Mouse (Mus musculus) NIH3T3 (cell line): Measurements from ENCODE around the gene Lman1l.

Experiments
- DNase-seq: peaks from one replicate; pipeline ENCODE4 v3.0.0-alpha.2; 2012; ENCODE audit warnings: low read depth

The Lman1l gene

GRCm38 (mm10) chr9:57577144-57577849 lies 43.3 kb downstream of the Lman1l start:
- no peak for DNase-seq

- DNase-seq = no peak
Observed at GRCm38 (mm10) chr9:57575577-57575976, 45.0 kb downstream of the Lman1l start.

- no peak for DNase-seq
Observed at GRCm38 (mm10) chr9:57574397-57574796, 46.2 kb downstream of the Lman1l start.

GRCm38 (mm10) chr9:57568500-57568899 lies 52.1 kb downstream of the Lman1l start:
- DNase-seq = no peak

GRCm38 (mm10) chr9:57566846-57567245 lies 53.7 kb downstream of the Lman1l start:
- DNase-seq = no peak

GRCm38 (mm10) chr9:57565741-57566221 lies 54.8 kb downstream of the Lman1l start:
- peak; percentile 40 for DNase-seq

GRCm38 (mm10) chr9:57564609-57565008 lies 56.0 kb downstream of the Lman1l start:
- DNase-seq = no peak

- DNase-seq = peak; percentile 49
Observed at GRCm38 (mm10) chr9:57562896-57563372, 57.6 kb downstream of the Lman1l start.

- no peak for DNase-seq
Observed at GRCm38 (mm10) chr9:57561711-57562099, 58.9 kb downstream of the Lman1l start.

GRCm38 (mm10) chr9:57560861-57561710 lies 59.5 kb downstream of the Lman1l start, which contains the start of gene Scamp2:
Gene Scamp2, plus strand, starts transcription at chr9:57560943.
- peak; percentile 92 for DNase-seq

- DNase-seq = peak; percentile 3
Observed at GRCm38 (mm10) chr9:57560263-57560662, 60.3 kb downstream of the Lman1l start.

- no peak for DNase-seq
Observed at GRCm38 (mm10) chr9:57559568-57559967, 61.0 kb downstream of the Lman1l start.

GRCm38 (mm10) chr9:57558625-57559024 lies 61.9 kb downstream of the Lman1l start:
- DNase-seq = no peak

- no peak for DNase-seq
Observed at GRCm38 (mm10) chr9:57557215-57557614, 63.4 kb downstream of the Lman1l start.
